Mouse (Mus musculus) forelimb bud, embryonic 11.5 days (tissue): ENCODE data around the gene Tbkbp1.
"Not testable (repeated sequence)": the region's sequence is repeated elsewhere in the genome, so short reads cannot be mapped to it uniquely, and the experiment has no call there.

Experiments used
- DNase-seq: peaks from one replicate; pipeline ENCODE4 v3.0.0-alpha.2; 2012; ENCODE audit warnings: low read depth, low spot score

The Tbkbp1 gene

GRCm38 (mm10) chr11:97151343-97151801 lies at the start of gene Tbkbp1:
TSS of gene Tbkbp1 (minus strand) at chr11:97151495.
- DNase-seq: no peak

DNA sequence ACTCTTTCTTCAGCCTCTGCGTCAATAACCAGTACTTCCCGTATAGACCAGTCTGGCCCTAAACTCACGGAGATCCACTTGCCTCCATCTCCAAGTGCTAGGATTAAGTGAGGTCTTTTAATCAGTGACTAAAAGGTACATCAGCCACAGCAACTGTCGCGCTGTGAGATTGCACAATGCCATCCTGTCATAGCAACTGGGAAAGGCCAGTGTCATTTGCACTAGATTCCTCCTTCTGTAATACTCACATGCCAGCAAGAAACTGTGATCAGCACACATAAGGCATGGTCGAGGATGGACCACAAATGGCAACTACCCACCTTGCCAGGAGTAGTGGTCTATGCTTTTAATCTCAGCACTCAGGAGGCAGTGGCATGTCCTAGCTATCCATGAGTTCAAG lies 48.2 kb upstream of the Tbkbp1 start:
- no peak for DNase-seq

DNA sequence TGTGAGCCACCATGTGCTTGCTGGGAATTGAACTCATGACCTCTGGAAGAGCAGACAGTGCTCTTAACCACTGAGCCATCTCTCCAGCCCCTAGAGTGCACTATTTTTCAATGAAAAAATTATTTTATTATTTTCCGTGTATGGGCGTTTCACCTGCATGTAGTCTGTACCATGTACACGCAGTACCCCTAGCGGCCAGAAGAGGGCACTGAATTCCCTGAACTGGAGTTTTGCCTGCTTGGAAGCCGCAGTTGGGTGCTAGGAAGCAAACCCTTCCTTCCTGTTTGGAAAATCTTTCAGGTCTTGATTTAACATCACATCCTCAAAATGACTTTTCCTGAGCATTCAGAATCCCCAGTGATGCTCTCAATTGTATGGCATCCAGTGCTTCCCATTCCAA lies 47.3 kb upstream of the Tbkbp1 start:
- peak; percentile 63 for DNase-seq

GRCm38 (mm10) chr11:97197021-97197420 lies 45.7 kb upstream of the Tbkbp1 start:
- DNase-seq: no peak

DNA sequence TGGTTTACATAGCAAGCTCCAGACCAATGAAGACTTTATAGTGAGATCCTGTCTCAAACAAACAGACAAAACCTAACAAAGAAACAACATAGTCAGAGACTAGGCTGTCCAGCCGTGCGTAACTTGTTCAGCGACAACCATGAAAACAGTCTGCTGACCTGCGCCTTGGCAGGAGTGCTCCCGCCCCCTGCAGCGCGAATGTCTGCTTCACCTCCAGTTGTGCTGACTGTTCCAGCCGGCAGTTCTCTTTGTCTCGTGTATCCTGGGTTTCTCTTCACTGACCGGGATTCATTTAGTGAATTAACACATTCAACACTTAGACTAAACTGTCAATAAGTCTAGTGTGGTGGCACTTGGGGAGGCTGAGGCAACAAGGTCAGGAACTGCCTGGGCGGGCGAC lies 45.2 kb upstream of the Tbkbp1 start:
- no peak for DNase-seq

DNA sequence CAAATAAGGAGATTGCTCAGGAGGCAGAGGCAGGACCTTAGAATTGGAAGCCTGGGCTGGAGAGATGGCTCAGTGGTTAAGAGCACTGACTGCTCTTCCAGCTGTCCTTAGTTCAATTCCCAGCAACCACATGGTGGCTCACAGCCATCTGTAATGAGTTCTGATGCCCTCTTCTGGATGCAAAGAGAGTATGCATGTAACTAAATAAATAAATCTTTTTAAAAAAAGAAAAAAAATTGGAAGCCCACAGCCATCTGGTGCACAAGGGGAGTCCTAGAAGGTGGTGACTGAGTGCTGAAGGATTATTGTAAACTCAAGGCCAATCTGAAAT lies 41.3 kb upstream of the Tbkbp1 start:
- DNase-seq: no peak

DNA sequence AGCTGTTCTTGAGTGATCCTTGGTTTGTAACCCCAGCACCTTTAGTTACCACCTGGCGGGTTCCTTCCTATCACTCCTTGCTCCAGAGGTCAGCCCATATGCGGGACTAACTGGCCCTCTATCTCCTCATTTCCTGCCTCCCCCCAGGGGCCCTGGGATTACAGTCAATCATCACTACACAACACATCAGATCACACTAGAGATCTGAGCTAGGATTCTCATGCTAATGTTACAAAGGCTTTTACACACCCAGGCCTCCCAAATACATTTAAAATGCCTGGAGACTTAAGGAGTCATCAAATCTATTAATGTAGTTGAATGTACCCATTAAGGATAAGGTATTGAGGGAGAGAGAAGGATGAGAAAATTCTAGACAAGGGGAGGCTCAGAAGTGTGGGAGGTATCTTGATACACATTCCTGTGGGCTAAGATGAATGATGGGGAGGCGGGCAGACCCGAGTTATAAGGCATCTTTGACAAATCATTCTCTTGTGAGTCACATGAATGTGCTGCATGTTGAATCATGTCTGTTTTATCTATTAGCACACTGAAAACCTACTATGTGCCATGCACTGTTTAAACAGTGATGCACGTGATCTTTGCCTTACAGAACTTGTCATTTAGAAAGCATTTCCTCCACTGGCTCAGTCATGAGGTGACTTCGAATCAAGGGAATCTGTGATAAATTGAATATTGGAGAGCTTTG lies 40.8 kb upstream of the Tbkbp1 start:
- no peak for DNase-seq

DNA sequence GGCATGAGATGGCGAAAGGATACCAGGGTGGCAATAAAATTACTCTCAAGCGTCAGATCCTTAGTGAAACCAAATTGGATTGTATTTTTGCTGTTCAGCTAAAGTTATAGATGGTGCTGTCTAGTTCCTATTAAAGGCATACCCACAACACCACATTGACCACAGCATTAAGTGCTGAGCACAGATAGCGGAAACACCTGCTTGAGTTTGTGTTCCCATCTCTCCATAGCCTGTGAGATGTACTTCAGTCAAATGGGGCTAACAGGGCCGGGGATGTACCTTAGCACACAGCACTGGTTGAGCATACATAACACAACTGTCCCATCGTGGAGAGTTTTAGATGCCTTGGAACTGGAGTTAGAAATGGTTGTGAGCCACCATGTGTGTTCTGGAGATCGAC lies 39.7 kb upstream of the Tbkbp1 start:
- DNase-seq: no peak

- not testable (repeated sequence) for DNase-seq
Measured at GRCm38 (mm10) chr11:97189645-97190044, 38.4 kb upstream of the Tbkbp1 start.

- DNase-seq: no peak
Measured at GRCm38 (mm10) chr11:97189231-97189630, 37.9 kb upstream of the Tbkbp1 start.

- DNase-seq: no peak
Measured at GRCm38 (mm10) chr11:97188643-97188955, 37.3 kb upstream of the Tbkbp1 start.

- peak; percentile 99 for DNase-seq
Measured at GRCm38 (mm10) chr11:97187764-97188642, 36.7 kb upstream of the Tbkbp1 start, which contains the start of gene Kpnb1. TSS of gene Kpnb1 (minus strand) at chr11:97187881.

- DNase-seq: peak; percentile 94
Measured at GRCm38 (mm10) chr11:97186947-97187763, 35.9 kb upstream of the Tbkbp1 start.

DNA sequence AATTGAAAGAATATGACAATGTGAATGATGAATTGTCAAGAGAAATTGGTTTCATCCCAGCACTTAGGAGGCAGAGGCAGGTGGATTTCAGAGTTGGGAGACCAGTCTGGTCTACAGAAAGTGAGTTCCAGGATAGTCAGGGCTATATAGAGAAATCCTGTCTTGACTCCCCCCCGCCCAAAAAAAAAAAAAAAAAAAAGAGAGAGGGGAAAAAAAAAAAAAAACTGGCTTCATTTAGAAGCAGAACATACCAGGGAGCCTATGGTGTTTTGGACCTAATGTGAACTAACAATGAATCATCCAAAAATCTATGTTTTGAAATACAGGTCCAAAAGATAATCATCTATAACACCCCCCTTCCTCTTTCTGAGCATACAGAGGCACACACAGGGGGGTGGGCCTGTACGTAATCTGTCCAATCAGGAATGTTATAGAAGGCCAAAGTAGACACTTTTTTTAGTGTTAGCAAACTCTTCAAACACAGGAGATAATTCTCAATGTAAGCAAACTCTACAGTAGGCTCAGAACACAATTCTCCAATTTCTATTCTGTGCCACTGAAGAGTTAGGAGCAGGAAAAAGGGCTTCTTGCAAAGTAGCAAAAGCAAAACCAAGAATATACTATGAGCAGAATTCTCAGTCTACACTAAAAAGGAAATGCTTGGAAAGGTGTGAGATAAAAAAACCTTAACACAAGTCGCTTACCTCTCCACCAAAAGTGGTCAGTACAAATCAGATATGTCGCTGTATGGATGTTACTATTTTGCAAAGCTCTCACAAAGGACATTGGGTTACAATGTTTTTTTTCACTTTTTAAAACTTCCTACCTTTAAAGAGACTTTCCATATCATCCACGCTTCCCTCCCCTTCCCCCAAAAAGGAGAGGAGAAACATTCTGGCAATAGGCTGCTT lies 34.7 kb upstream of the Tbkbp1 start:
- DNase-seq: no peak

DNA sequence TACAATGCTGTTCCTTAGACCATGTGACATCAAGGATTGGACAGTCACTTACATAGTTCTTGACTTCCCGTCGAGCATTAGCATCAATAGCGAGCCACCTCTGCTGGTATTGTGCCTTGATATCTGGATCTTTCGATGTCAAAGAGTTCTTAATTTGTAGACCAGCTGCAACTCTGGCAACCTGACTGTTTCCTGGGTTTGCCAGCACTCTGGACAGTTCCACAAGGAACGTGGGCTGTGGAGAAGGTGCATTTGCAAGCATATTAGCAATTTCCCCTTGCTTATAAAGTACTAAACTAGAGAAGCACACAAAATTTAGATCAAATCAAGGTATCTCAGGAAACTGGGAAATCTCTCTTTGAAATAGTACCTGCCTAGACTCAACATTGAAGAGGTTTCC lies 33.6 kb upstream of the Tbkbp1 start:
- DNase-seq: no peak

GRCm38 (mm10) chr11:97182446-97182845 lies 31.2 kb upstream of the Tbkbp1 start:
- DNase-seq: no peak

DNA sequence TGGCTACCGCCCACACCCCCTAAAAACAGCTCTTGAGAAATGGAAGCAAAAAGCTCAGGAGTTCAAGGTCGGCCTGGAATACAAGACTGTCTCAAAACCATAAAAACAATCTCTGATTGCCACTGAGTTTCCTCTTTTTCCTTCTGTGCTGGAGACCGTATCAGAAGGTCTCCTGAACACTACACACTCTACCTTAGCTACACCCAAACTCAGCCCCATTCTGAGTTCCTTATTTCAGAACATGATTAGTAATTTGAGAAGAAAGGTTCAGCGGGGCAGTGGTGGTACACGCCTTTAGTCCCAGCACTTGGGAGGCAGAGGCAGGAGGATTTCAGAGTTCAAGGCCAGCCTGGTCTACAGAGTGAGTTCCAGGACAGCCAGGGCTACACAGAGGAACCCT lies 29.8 kb upstream of the Tbkbp1 start:
- no peak for DNase-seq

GRCm38 (mm10) chr11:97178198-97178597 lies 26.9 kb upstream of the Tbkbp1 start:
- DNase-seq: no peak

GRCm38 (mm10) chr11:97176851-97177250 lies 25.6 kb upstream of the Tbkbp1 start:
- peak; percentile 63 for DNase-seq

DNA sequence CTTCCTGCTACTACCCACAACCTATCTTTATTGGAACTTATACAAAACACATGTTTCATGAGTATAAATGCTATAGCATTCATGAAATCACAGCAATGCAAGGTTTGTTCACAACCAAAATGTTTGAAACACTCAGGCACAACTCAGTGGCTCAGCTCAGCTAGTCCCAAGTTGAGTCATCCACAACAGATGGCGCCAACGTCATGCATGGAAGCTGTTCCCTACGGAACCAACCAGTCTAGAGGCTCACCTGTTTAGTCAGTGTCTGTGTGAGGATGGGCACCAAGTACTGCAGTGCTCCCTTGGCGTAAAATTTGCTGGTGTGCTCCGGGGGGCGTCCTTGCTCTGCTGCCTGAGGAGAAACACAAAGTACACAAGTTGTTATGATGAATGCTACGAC lies 24.2 kb upstream of the Tbkbp1 start:
- no peak for DNase-seq

DNA sequence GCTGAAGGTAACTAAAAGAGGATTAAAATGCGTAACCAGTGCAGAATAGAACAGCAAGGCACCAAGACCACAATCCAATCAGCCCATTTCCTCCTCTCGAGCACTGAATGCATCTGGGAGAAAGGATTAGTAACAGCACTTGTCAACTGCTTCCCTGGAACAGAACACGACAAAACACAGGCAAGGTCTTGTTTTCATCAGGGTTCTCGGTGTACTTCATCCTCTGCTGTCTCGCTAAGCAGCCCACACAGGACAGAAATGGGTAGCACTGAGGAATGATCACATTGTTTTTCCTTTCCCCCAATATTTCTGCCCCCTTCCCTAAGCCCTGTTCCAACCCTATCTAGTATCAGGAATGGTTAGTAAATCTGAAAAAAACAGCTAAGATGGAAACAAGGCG lies 9.0 kb upstream of the Tbkbp1 start:
- DNase-seq: no peak
